Mouse (Mus musculus): ENCODE measurements at regions not wholly inside any gene's neighbourhood (a gene's known extent, or its start where the extent isn't known, plus 50 kb on each side); places are given as distances from the start of the nearest gene placed in this dataset.

GRCm38 (mm10) chr13:71403654-71404560 is 559.6 kb downstream of the Irx1 start:
- Histone ChIP-seq H3K79me2 (ENCODE audit: control insufficient read depth, insufficient read depth, low read length, poor library complexity) (no peaks in the 10 kb centered on the region), H3K36me3 (ENCODE audit: control insufficient read depth in 1 of 2, insufficient read depth in 2 of 2, low read length in 2 of 2) (no peaks in the 10 kb centered on the region), H3K4me1 (ENCODE audit: control insufficient read depth in 1 of 2, insufficient read depth in 2 of 2, low read length in 2 of 2) (no peaks in the 10 kb centered on the region), H3K27me3 (ENCODE audit: control insufficient read depth in 1 of 2, insufficient read depth in 2 of 2, low read length in 2 of 2) (no peaks in the 10 kb centered on the region), H3K9me3 (replicated peaks; ENCODE audit: insufficient read depth, low read length) (no peaks in the 10 kb centered on the region), H3K9ac (ENCODE audit: control insufficient read depth, low read depth, low read length, poor library complexity, severe bottlenecking) (no peak overlapping the region), H3K4me3 (ENCODE audit: control insufficient read depth in 1 of 2, insufficient read depth in 1 of 2, low read depth in 2 of 2, low read length in 2 of 2) (no peak overlapping the region), H3K27ac (ENCODE audit: control insufficient read depth, low read depth, low read length) (no peak overlapping the region)
- no peak for DNase-seq (ENCODE audit: low read depth, low spot score)
- TF ChIP-seq ZNF384 (IDR thresholded peaks at IDR 0.05; ENCODE audit: low read depth, low read length) (no peak), MAZ (IDR thresholded peaks at IDR 0.05; ENCODE audit: low read depth, low read length) (no peak), UBTF (IDR thresholded peaks at IDR 0.05; ENCODE audit: borderline replicate concordance, insufficient read depth, low read depth, low read length) (no peak), MYB (IDR thresholded peaks at IDR 0.05; ENCODE audit: low read depth, low read length) (no peak), MXI1 (IDR thresholded peaks at IDR 0.05; ENCODE audit: low read depth, low read length) (no peak), CTCF (IDR thresholded peaks at IDR 0.05 in 2 of 3, conservative IDR thresholded peaks at IDR 0.05 in 1 of 3; ENCODE audit: control insufficient read depth in 1 of 3, insufficient read depth in 1 of 3, low read depth in 2 of 3, low read length in 3 of 3, poor library complexity in 1 of 3, severe bottlenecking in 1 of 3) (no peak)

GRCm38 (mm10) chr13:71393716-71394309 is 552.2 kb upstream of the Adamts16 start:
- TF ChIP-seq MEF2A (IDR thresholded peaks at IDR 0.05; ENCODE audit: extremely low read depth, insufficient replicate concordance, low read depth, low read length, poor library complexity, severe bottlenecking): no peak
- no peak for TF ChIP-seq SMC3 (IDR thresholded peaks at IDR 0.05; ENCODE audit: low read depth, low read length)
- no peak for TF ChIP-seq MAFK (IDR thresholded peaks at IDR 0.05; ENCODE audit: borderline replicate concordance, low read depth, low read length)
- TF ChIP-seq MAZ (IDR thresholded peaks at IDR 0.05; ENCODE audit: low read depth, low read length): no peak
- TF ChIP-seq GATA1 (IDR thresholded peaks at IDR 0.05; ENCODE audit: low read depth, low read length): no peak
- no peak for TF ChIP-seq MAX (IDR thresholded peaks at IDR 0.05; ENCODE audit: low read length)
- TF ChIP-seq CTCF (IDR thresholded peaks at IDR 0.05 in 2 of 3, conservative IDR thresholded peaks at IDR 0.05 in 1 of 3; ENCODE audit: control insufficient read depth in 1 of 3, insufficient read depth in 1 of 3, low read depth in 2 of 3, low read length in 3 of 3, poor library complexity in 1 of 3, severe bottlenecking in 1 of 3): no peak
- no peak for TF ChIP-seq SIN3A (IDR thresholded peaks at IDR 0.05; ENCODE audit: low read length)
- TF ChIP-seq RAD21 (IDR thresholded peaks at IDR 0.05; ENCODE audit: low read depth, low read length): no peak
- no peak for TF ChIP-seq MYB (IDR thresholded peaks at IDR 0.05; ENCODE audit: low read depth, low read length)
- TF ChIP-seq GABPA (IDR thresholded peaks at IDR 0.05; ENCODE audit: low read depth, low read length): no peak
- no peak for TF ChIP-seq BHLHE40 (IDR thresholded peaks at IDR 0.05; ENCODE audit: borderline replicate concordance, low read depth, low read length)
- no peak for TF ChIP-seq E2F4 (IDR thresholded peaks at IDR 0.05; ENCODE audit: borderline replicate concordance, low read depth, low read length)
- TF ChIP-seq ETS1 (IDR thresholded peaks at IDR 0.05; ENCODE audit: low read depth, low read length): no peak
- no peak for TF ChIP-seq MXI1 (IDR thresholded peaks at IDR 0.05; ENCODE audit: low read depth, low read length)
- no peak for TF ChIP-seq TAL1 (IDR thresholded peaks at IDR 0.05; ENCODE audit: low read length)
- no peak for TF ChIP-seq CHD1 (IDR thresholded peaks at IDR 0.05; ENCODE audit: low read depth, low read length)
- TF ChIP-seq JUND (IDR thresholded peaks at IDR 0.05; ENCODE audit: low read depth, low read length): no peak
- no peak for TF ChIP-seq USF2 (IDR thresholded peaks at IDR 0.05; ENCODE audit: borderline replicate concordance in 1 of 2, insufficient read depth in 1 of 2, low read depth in 1 of 2, low read length in 2 of 2)

More at GRCm38 (mm10) chr13:71393716-71394309, 552.2 kb upstream of the Adamts16 start:
- no peak for DNase-seq (ENCODE audit: low read depth, low spot score)
- no peak overlapping the region for H3K27ac ChIP-seq (ENCODE audit: control insufficient read depth, low read depth, low read length)
- no peaks in the 10 kb centered on the region for H3K9me3 ChIP-seq (replicated peaks; ENCODE audit: insufficient read depth, low read length)
- H3K36me3 ChIP-seq (ENCODE audit: control insufficient read depth in 1 of 2, insufficient read depth in 2 of 2, low read length in 2 of 2): no peaks in the 10 kb centered on the region
- H3K4me3 ChIP-seq (ENCODE audit: control insufficient read depth in 1 of 2, insufficient read depth in 1 of 2, low read depth in 2 of 2, low read length in 2 of 2): no peak overlapping the region
- no peaks in the 10 kb centered on the region for H3K4me1 ChIP-seq (ENCODE audit: control insufficient read depth in 1 of 2, insufficient read depth in 2 of 2, low read length in 2 of 2)
- no peak overlapping the region for H3K9ac ChIP-seq (ENCODE audit: control insufficient read depth, low read depth, low read length, poor library complexity, severe bottlenecking)
- H3K27me3 ChIP-seq (ENCODE audit: control insufficient read depth in 1 of 2, insufficient read depth in 2 of 2, low read length in 2 of 2): no peaks in the 10 kb centered on the region
- H3K79me2 ChIP-seq (ENCODE audit: control insufficient read depth, insufficient read depth, low read length, poor library complexity): no peaks in the 10 kb centered on the region
